24 mouse cellular contexts compared by ENCODE assay signal in the genomic region with DNA sequence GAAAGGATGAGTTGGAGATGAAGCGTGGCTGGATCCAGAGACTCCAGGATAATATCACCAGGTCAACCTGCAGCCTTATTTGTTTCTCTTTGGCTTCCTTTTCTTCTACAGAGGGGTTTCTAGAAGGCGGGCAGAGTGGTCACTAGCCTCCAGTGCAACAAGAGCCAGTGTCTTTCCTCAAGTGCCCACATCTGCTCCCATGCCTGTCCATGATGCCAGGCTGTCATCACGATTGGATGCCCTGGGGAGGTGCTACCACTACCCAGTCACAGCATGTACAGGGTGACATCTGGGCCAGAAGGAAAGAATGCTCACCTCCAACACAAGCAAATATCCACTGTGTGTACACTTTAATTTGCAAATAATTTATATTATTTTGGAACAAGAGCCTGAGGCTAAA. TPM values are rescaled to one million over a fixed set of nuclear protein-coding genes. Genes with fewer than 3 reads are reported as not detected.
DNase-seq lines count a peak whose midpoint lies in the region; ATAC-seq and TF ChIP-seq lines count a peak whose summit lies in the region.
"Had no signal": no experiment of that assay in that cellular context is flagged by ENCODE, and none has a peak within 500 bp of the region (broad histone marks: within the 10 kb centered on the region; RNA-seq: fewer than 3 reads in every experiment).

No protein-coding gene starts in this region.

- H3K27ac ChIP-seq in forebrain, embryonic 10.5 days = no peak overlapping the region
- no peak overlapping the region for H3K27ac ChIP-seq in forebrain, embryonic 14.5 days (ENCODE audit: low read depth, low read length)
- H3K27ac ChIP-seq in heart, embryonic 10.5 days = no peak overlapping the region
- no peak overlapping the region for H3K27ac ChIP-seq in limb, embryonic 11.5 days (replicated peaks; ENCODE audit: low read depth, low read length)
- no peak overlapping the region for H3K27ac ChIP-seq in limb, embryonic 10.5 days
- H3K27ac ChIP-seq: embryonic facial prominence, embryonic 15.5 days; forebrain, embryonic 12.5 days; gastrocnemius, adult 2 months; heart, adult 2 months; heart, embryonic 13.5 days; hindbrain, embryonic 12.5 days had no signal

- no peak overlapping the region for H3K9ac ChIP-seq in forebrain, embryonic 14.5 days (ENCODE audit: low read length)
- H3K9ac ChIP-seq in limb, embryonic 11.5 days (ENCODE audit: low read length) = no peak overlapping the region
- H3K9ac ChIP-seq: embryonic facial prominence, embryonic 15.5 days; forebrain, embryonic 12.5 days; heart, embryonic 13.5 days; hindbrain, embryonic 12.5 days had no signal

- no peak for TF ChIP-seq CTCF in G1E (IDR thresholded peaks at IDR 0.05; ENCODE audit: low read depth, low read length)

- H3K27me3 ChIP-seq in forebrain, embryonic 10.5 days (ENCODE audit: poor library complexity, severe bottlenecking) = no peaks in the 10 kb centered on the region
- H3K27me3 ChIP-seq in forebrain, embryonic 14.5 days (replicated peaks; ENCODE audit: control insufficient read depth, insufficient read depth, low read length) = no peaks in the 10 kb centered on the region
- no peaks in the 10 kb centered on the region for H3K27me3 ChIP-seq in heart, embryonic 10.5 days (ENCODE audit: insufficient read depth, poor library complexity, severe bottlenecking)
- H3K27me3 ChIP-seq in limb, embryonic 11.5 days (ENCODE audit: control insufficient read depth, insufficient read depth, low read length) = no peaks in the 10 kb centered on the region
- no peaks in the 10 kb centered on the region for H3K27me3 ChIP-seq in limb, embryonic 10.5 days (ENCODE audit: low read depth, poor library complexity, severe bottlenecking)
- H3K27me3 ChIP-seq in G1E (ENCODE audit: insufficient read depth, low read length) = no peaks in the 10 kb centered on the region
- H3K27me3 ChIP-seq: embryonic facial prominence, embryonic 15.5 days; forebrain, embryonic 12.5 days; heart, embryonic 13.5 days; hindbrain, embryonic 12.5 days had no signal

- H3K36me3 ChIP-seq in forebrain, embryonic 10.5 days (replicated peaks) = peaks cover 60% of the 10 kb centered on the region
- H3K36me3 ChIP-seq in forebrain, embryonic 14.5 days (ENCODE audit: control insufficient read depth, insufficient read depth, low read length) = peaks cover 58% of the 10 kb centered on the region
- H3K36me3 ChIP-seq in heart, embryonic 10.5 days = peaks cover 53% of the 10 kb centered on the region
- peaks cover 20% of the 10 kb centered on the region; the same call in 1 of the 2 replicates for H3K36me3 ChIP-seq in limb, embryonic 11.5 days (ENCODE audit: control insufficient read depth, insufficient read depth, low read length)
- peaks cover 63% of the 10 kb centered on the region for H3K36me3 ChIP-seq in limb, embryonic 10.5 days
- H3K36me3 ChIP-seq in G1E (replicated peaks) = peaks cover 60% of the 10 kb centered on the region

- no peaks in the 10 kb centered on the region for H3K4me1 ChIP-seq in forebrain, embryonic 10.5 days
- H3K4me1 ChIP-seq in forebrain, embryonic 14.5 days (ENCODE audit: control insufficient read depth, insufficient read depth, low read length) = no peaks in the 10 kb centered on the region
- no peaks in the 10 kb centered on the region for H3K4me1 ChIP-seq in heart, embryonic 10.5 days
- no peaks in the 10 kb centered on the region for H3K4me1 ChIP-seq in limb, embryonic 11.5 days (ENCODE audit: control insufficient read depth, insufficient read depth, low read length)
- H3K4me1 ChIP-seq in limb, embryonic 10.5 days = no peaks in the 10 kb centered on the region
- peaks cover 5% of the 10 kb centered on the region; the same call in 1 of the 2 replicates for H3K4me1 ChIP-seq in G1E (ENCODE audit: insufficient read depth, low read depth, low read length)
- H3K4me1 ChIP-seq: embryonic facial prominence, embryonic 15.5 days; forebrain, embryonic 12.5 days; heart, embryonic 13.5 days; hindbrain, embryonic 12.5 days had no signal

- no peak overlapping the region for H3K4me2 ChIP-seq in forebrain, embryonic 14.5 days (ENCODE audit: low read length)
- H3K4me2 ChIP-seq in limb, embryonic 11.5 days (ENCODE audit: low read depth, severe bottlenecking) = no peak overlapping the region
- H3K4me2 ChIP-seq: embryonic facial prominence, embryonic 15.5 days; forebrain, embryonic 12.5 days; heart, embryonic 13.5 days; hindbrain, embryonic 12.5 days had no signal

- intact Hi-C loops in heart, postnatal 36 days (cut with DNase I) = no loop called here

- H3K9me3 ChIP-seq in forebrain, embryonic 10.5 days = no peaks in the 10 kb centered on the region
- no peaks in the 10 kb centered on the region for H3K9me3 ChIP-seq in forebrain, embryonic 14.5 days (replicated peaks; ENCODE audit: control insufficient read depth, low read length)
- H3K9me3 ChIP-seq in heart, embryonic 10.5 days = no peaks in the 10 kb centered on the region
- no peaks in the 10 kb centered on the region for H3K9me3 ChIP-seq in limb, embryonic 11.5 days (ENCODE audit: control insufficient read depth, low read length)
- H3K9me3 ChIP-seq in limb, embryonic 10.5 days (replicated peaks) = no peaks in the 10 kb centered on the region
- H3K9me3 ChIP-seq in G1E (replicated peaks) = no peaks in the 10 kb centered on the region
- H3K9me3 ChIP-seq: embryonic facial prominence, embryonic 15.5 days; forebrain, embryonic 12.5 days; heart, embryonic 13.5 days; hindbrain, embryonic 12.5 days had no signal

- WGBS in forebrain, embryonic 10.5 days = 91% methylated on average over 3 of the region's 3 CpGs
- WGBS in forebrain, embryonic 14.5 days = 99% methylated on average over 3 of the region's 3 CpGs
- 86% methylated on average over 3 of the region's 3 CpGs for WGBS in heart, embryonic 10.5 days
- 85% methylated on average over 3 of the region's 3 CpGs for WGBS in limb, embryonic 11.5 days
- WGBS in limb, embryonic 10.5 days = 93% methylated on average over 3 of the region's 3 CpGs

- no peak for ATAC-seq in forebrain, embryonic 14.5 days
- no peak for ATAC-seq in limb, embryonic 11.5 days (ENCODE audit: insufficient number of reproducible peaks, low FRiP score, low TSS enrichment, low read depth)
- no peak for ATAC-seq in G1E (ENCODE audit: extremely low read depth, insufficient number of reproducible peaks, low FRiP score, poor library complexity, severe bottlenecking)
- ATAC-seq: CD4-positive, CD25-positive, alpha-beta regulatory T cell, adult 4 months; hindbrain, embryonic 16.5 days; inflammation-experienced regulatory T-cells, adult 6 months had no signal

- no peak overlapping the region for H3K4me3 ChIP-seq in forebrain, embryonic 10.5 days
- no peak overlapping the region for H3K4me3 ChIP-seq in forebrain, embryonic 14.5 days (ENCODE audit: low read depth, low read length)
- no peak overlapping the region for H3K4me3 ChIP-seq in heart, embryonic 10.5 days
- no peak overlapping the region for H3K4me3 ChIP-seq in limb, embryonic 11.5 days (ENCODE audit: low read depth, low read length)
- no peak overlapping the region for H3K4me3 ChIP-seq in limb, embryonic 10.5 days
- H3K4me3 ChIP-seq in G1E (ENCODE audit: low read depth, low read length) = no peak overlapping the region
- H3K4me3 ChIP-seq: embryonic facial prominence, embryonic 15.5 days; erythroblast, embryonic 14.5 days; forebrain, embryonic 12.5 days; gastrocnemius, adult 2 months; heart, adult 2 months; heart, embryonic 13.5 days; hindbrain, embryonic 12.5 days had no signal

- peak; percentile 5 for DNase-seq in forebrain, embryonic 10.5 days (ENCODE audit: extremely low spot score, low spot score)
- no peak for DNase-seq in forebrain, embryonic 14.5 days (ENCODE audit: low spot score)
- DNase-seq in heart, embryonic 10.5 days (ENCODE audit: low spot score) = peak; percentile 53
- no peak for DNase-seq in heart, postnatal 36 days
- peak; percentile 15 for DNase-seq in limb, embryonic 11.5 days (ENCODE audit: low spot score)
- no peak for DNase-seq in limb, embryonic 10.5 days (ENCODE audit: low spot score)
- DNase-seq in G1E (ENCODE audit: low spot score) = peak; percentile 0
- DNase-seq: adrenal gland, postnatal 10 days; B cell, adult 2 months; cerebellum, adult 11 months; cerebellum, adult 8-10 months; cerebellum, postnatal 14 days; embryo, embryonic 11 days; gastrocnemius, adult 2 months; heart, adult 2 months; heart, postnatal 4 days had no signal

RNA-seq across cellular contexts. Expression of a gene that starts 22.1 kb away (rescaled TPM):
- 137 and 145 TPM in 2 replicates for polyA plus RNA-seq in forebrain, embryonic 10.5 days (2016; fragmentation: Nextera tagmentation; extraction: Ambion mirVana)
- 112 and 128 TPM in 2 replicates for polyA plus RNA-seq in forebrain, embryonic 14.5 days (2014; fragmentation: Nextera tagmentation; extraction: Ambion mirVana)
- polyA plus RNA-seq in heart, embryonic 10.5 days (2016; fragmentation: Nextera tagmentation; extraction: Ambion mirVana) = 114 and 118 TPM in 2 replicates
- 10 to 100 TPM; 94.4 to 98.8 TPM for total RNA-seq in heart, postnatal 36 days (2021)
- 155 TPM in 2 replicates for polyA plus RNA-seq in limb, embryonic 11.5 days (2014; fragmentation: Nextera tagmentation; extraction: Ambion mirVana)
- polyA plus RNA-seq in limb, embryonic 10.5 days (2016; fragmentation: Nextera tagmentation; extraction: Ambion mirVana) = 153 and 161 TPM in 2 replicates
- total RNA-seq in G1E (2014; fragmentation: Nextera tagmentation) (54.5 and 57.3 TPM in 2 replicates), G1E (2017) (92.9 and 105 TPM in 2 replicates)
- 6.9 and 27.4 TPM in 2 replicates for polyA plus RNA-seq in G1E (2012)

RNA-seq across cellular contexts. Expression of a gene that starts 22.2 kb away (rescaled TPM):
- polyA plus RNA-seq in forebrain, embryonic 10.5 days (2016; fragmentation: Nextera tagmentation; extraction: Ambion mirVana) = 11.4 and 11.5 TPM in 2 replicates
- 7.0 and 9.5 TPM in 2 replicates for polyA plus RNA-seq in forebrain, embryonic 14.5 days (2014; fragmentation: Nextera tagmentation; extraction: Ambion mirVana)
- polyA plus RNA-seq in heart, embryonic 10.5 days (2016; fragmentation: Nextera tagmentation; extraction: Ambion mirVana) = 7.2 and 7.4 TPM in 2 replicates
- total RNA-seq in heart, postnatal 36 days (2021) = 1 to 10 TPM; 3.4 to 3.5 TPM
- polyA plus RNA-seq in limb, embryonic 11.5 days (2014; fragmentation: Nextera tagmentation; extraction: Ambion mirVana) = 9.1 and 9.5 TPM in 2 replicates
- 12.6 and 15.1 TPM in 2 replicates for polyA plus RNA-seq in limb, embryonic 10.5 days (2016; fragmentation: Nextera tagmentation; extraction: Ambion mirVana)
- total RNA-seq in G1E (2014; fragmentation: Nextera tagmentation) = 2.8 and 6.5 TPM in 2 replicates
- total RNA-seq in G1E (2017) = 5.1 and 5.6 TPM in 2 replicates
- polyA plus RNA-seq in G1E (2012) = 10.6 and 12.0 TPM in 2 replicates

Comparison
In these comparisons a context has a peak if more than half of its experiments do, and no peak if none do; other contexts are left out.
1. DNase-seq: peak in forebrain, embryonic 10.5 days (single experiment), heart, embryonic 10.5 days (single experiment), limb, embryonic 11.5 days (single experiment) and G1E (single experiment); none in forebrain, embryonic 14.5 days (single experiment), heart, postnatal 36 days (0 of 2) and limb, embryonic 10.5 days (single experiment).